Mouse (Mus musculus) heart, embryonic 10.5 days (tissue): ENCODE measurements around the gene Pear1. TPM values are rescaled to one million over a fixed set of nuclear protein-coding genes. Genes with fewer than 3 reads are reported as not detected.

Experiments used
- DNase-seq: peaks from one replicate; pipeline ENCODE4 v3.0.0-alpha.2; 2017; ENCODE audit warnings: low spot score
- H3K27ac ChIP-seq: fragments of 300-500 bp; sonication (generic); 2 replicates; pipeline ENCODE4 v1.5.1; 2016; ENCODE audit warnings: mild to moderate bottlenecking
- H3K27me3 ChIP-seq: fragments of 300-500 bp; sonication (generic); 2 replicates; pipeline ENCODE4 v1.6.1; 2016; ENCODE audit warnings: mild to moderate bottlenecking; ENCODE audit not compliant: poor library complexity, insufficient read depth, severe bottlenecking
- H3K36me3 ChIP-seq: fragments of 300-500 bp; sonication (generic); 2 replicates; pipeline ENCODE4 v1.6.1; 2016; ENCODE audit warnings: mild to moderate bottlenecking, moderate library complexity
- H3K4me1 ChIP-seq: fragments of 300-500 bp; sonication (generic); 2 replicates; pipeline ENCODE4 v1.6.1; 2016; ENCODE audit warnings: mild to moderate bottlenecking
- H3K4me3 ChIP-seq: fragments of 300-500 bp; sonication (generic); 2 replicates; pipeline ENCODE4 v1.5.1; 2016; ENCODE audit warnings: mild to moderate bottlenecking, moderate library complexity
- H3K9me3 ChIP-seq: fragments of 300-500 bp; sonication (generic); 2 replicates; pipeline ENCODE4 v1.6.1; 2016; ENCODE audit warnings: mild to moderate bottlenecking, moderate library complexity
- WGBS: fragments of 180-500 bp; shearing (Covaris S2); methylation state at CpG from one replicate; pipeline ENCODE4 v1.1.7; 2016; 5-methylcytosine and 5-hydroxymethylcytosine counted together
- polyA plus RNA-seq: library from polyadenylated mRNA; unstranded; fragments of >200 nt; fragmentation: Nextera tagmentation; extraction: Ambion mirVana; gene quantifications from 2 replicates; pipeline ENCODE4 v1.2.1, GENCODE M21; 2016

The Pear1 gene
- polyA plus RNA-seq, 1 experiment from 2014 or later, result 14.3 TPM

DNA sequence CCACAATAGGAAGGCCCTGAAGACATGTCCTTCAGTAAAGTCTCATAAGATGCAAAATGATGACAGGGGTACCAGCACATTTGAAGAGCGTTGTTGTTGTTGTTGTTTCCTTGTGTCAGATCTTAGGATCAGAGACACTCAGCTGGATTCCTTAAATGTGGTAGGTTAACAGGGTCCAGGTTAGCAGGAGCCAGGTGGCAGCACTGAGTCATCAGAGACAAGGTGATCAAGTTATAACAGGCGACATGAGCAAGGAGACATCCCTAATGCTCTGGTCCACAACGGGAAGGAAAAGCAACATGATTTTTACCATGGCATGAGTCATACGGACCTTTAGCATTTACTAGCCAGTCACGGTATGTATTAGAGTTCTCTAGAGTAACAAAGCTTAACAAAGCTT is 9.4 kb upstream of the Pear1 start:
- 64% methylated on average over 5 of the region's 5 CpGs for WGBS
- H3K27me3 ChIP-seq, result no peaks in the 10 kb centered on the region
- H3K36me3 ChIP-seq, result no peaks in the 10 kb centered on the region

DNA sequence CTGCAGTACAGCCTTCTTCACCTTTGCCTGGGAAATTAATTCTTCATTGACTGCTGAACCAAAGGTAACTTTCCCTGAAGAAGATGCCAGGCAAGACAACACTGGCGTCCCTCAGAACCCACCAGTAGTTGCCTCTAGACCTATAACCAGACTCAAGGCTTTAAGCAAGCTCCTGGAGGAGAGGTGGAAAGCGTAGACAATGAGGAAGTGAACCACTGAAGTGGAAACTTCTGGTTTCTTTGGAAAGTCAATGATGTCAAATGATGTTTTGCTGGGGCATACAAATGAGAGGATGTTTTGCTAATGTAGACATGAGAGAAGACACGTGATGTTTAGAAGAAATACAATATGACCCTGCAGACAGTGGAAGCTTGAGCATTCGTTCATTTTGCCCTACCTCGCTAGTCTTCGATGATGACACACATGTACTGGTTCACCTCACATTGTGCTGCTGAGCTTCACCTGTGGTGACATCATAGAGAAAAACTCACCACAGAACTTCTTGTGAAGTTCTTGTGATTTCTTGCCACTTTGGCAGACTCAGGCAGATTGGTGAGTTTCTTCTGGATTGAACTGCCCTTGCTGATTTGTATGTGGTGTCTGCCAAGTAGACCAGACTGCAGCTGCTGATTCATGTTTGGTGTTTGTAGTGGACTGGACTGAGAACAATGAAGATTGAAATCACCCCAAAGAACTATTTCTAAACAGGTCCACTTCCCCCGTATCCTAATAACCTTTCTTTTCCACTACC is 8.2 kb upstream of the Pear1 start:
- WGBS, result 79% methylated on average over 7 of the region's 7 CpGs
- Histone ChIP-seq H3K9me3 (no peaks in the 10 kb centered on the region), H3K27ac (no peak overlapping the region), H3K4me3 (no peak overlapping the region), H3K36me3 (no peaks in the 10 kb centered on the region), H3K4me1 (no peaks in the 10 kb centered on the region), H3K27me3 (no peaks in the 10 kb centered on the region)
- DNase-seq, result no peak

More for the DNA sequence above, 9.4 kb upstream of the Pear1 start:
- Histone ChIP-seq H3K27ac (no peak overlapping the region), H3K4me1 (no peaks in the 10 kb centered on the region), H3K9me3 (no peaks in the 10 kb centered on the region), H3K4me3 (no peak overlapping the region)
- no peak for DNase-seq

DNA sequence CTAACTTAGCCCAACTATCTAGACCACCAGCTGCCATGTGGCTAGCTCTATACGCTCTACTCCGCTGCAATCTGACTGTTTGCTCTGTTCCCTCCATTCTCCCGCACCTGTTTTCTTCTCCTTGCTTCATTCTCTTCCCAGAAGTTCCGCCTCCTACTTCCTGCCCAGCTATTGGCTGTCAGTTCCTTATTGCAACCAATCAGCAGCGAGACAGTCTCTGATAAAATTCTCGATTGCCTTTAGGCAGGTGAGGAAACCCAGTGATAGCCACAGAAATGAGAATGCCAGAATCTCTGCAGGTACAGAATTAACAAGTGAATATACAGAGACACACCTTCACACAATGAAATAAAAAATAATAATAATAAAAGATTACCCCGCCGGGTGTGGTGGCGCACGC is 4.9 kb upstream of the Pear1 start:
- 43% methylated on average over 10 of the region's 10 CpGs for WGBS
- Histone ChIP-seq H3K27me3 (peaks cover 3% of the 10 kb centered on the region; the same call in 1 of the 2 replicates), H3K36me3 (no peaks in the 10 kb centered on the region), H3K4me3 (no peak overlapping the region), H3K9me3 (no peaks in the 10 kb centered on the region), H3K4me1 (no peaks in the 10 kb centered on the region), H3K27ac (no peak overlapping the region)
- DNase-seq, result no peak

DNA sequence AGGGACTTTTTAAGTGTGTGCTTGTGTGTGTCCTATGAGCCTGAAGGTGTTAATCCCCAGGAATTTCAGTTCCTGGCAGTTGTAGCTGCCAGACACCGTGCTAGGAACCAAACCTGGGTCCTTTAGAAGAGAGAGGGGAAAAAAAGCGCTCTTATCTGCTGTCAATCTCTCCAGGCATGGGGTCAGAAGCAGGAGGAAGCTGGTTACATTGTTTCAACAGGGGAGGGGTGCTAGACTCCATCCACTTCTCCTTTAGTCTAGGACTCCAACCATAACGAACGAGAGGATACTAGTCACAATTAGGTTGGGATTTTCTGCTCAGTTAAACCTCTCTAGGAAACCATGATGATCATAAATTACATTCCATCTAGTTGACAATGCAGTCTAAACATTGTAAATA is 4.3 kb upstream of the Pear1 start:
- WGBS, result 42% methylated on average over 4 of the region's 4 CpGs
- no peak for DNase-seq
- H3K36me3 ChIP-seq, result no peaks in the 10 kb centered on the region
- peaks cover 3% of the 10 kb centered on the region; the same call in 1 of the 2 replicates for H3K27me3 ChIP-seq
- H3K4me3 ChIP-seq, result no peak overlapping the region
- no peaks in the 10 kb centered on the region for H3K4me1 ChIP-seq
- H3K27ac ChIP-seq, result no peak overlapping the region
- H3K9me3 ChIP-seq, result no peaks in the 10 kb centered on the region

DNA sequence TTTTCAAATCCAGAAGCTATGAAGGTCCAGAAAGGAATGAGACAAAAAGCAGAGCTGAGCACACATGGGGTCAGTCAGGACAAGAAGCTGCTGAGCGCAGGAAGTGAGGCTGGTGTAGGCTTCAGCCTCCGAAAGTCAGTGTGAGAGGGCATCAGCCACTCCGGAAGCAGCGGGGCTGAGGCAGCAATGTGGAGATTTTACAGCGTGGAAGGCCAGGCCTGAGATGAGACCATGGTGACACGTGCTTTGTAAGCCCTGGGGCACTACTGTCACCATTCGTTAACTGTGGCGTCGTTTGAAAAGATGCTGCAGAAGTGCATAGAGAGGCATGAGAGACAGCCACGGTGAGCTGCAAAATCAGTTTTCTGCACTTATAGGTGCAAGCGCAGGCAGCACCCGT is 5.9 kb downstream of the Pear1 start:
- no peaks in the 10 kb centered on the region for H3K9me3 ChIP-seq
- peak; percentile 55 for DNase-seq
- peaks cover 10% of the 10 kb centered on the region; the same call in 1 of the 2 replicates for H3K4me1 ChIP-seq
- no peak overlapping the region for H3K27ac ChIP-seq
- 62% methylated on average over 12 of the region's 12 CpGs for WGBS
- H3K4me3 ChIP-seq, result no peak overlapping the region
- H3K36me3 ChIP-seq, result no peaks in the 10 kb centered on the region
- H3K27me3 ChIP-seq, result peaks cover 82% of the 10 kb centered on the region

DNA sequence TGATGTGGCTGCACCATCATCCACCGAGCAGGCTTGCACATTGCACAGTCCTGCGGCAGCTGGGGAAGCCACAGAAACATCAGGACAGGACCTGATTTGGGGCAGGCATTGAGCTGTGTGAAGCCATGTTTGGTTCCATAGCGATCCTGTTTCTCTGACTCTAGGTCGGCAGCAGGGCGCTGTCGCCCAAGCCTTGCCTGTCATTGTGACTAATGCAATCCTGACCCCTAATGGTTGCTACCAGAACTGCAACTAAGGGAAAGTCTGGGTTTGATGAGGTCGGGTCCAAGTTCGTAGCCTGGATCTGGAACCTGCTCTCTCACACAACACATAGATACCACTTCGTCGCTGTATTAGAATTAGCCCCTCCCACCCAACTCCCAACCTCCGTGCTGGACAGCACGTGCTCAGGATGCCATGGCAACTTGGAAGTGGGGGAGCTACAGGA is 7.4 kb downstream of the Pear1 start:
- no peaks in the 10 kb centered on the region for H3K9me3 ChIP-seq
- no peaks in the 10 kb centered on the region for H3K36me3 ChIP-seq
- peak; percentile 83 for DNase-seq
- 5% methylated on average over 12 of the region's 12 CpGs for WGBS
- H3K27ac ChIP-seq, result no peak overlapping the region
- peaks cover 10% of the 10 kb centered on the region; the same call in 1 of the 2 replicates for H3K4me1 ChIP-seq
- H3K27me3 ChIP-seq, result peaks cover 96% of the 10 kb centered on the region
- H3K4me3 ChIP-seq, result peak overlapping the region; percentile 28; the same call in 1 of the 2 replicates

DNA sequence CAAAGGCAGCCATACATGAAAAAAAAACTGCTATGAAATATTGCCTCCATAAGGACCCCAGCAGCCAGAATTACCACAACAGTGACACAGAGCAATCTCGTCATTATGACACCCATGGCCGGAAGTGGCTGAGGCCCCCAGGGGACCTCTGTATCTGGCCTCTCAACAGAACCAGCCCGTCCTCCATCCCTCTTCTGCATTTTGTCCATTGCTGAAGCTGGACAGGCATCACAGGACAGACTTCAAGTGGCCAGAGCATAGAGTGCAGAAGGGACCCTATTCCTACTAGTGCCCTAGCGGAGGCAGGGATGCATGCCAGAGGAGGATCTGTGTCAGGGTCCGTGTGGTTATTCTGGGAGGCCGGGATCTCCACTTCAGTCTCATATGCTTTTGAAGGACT is 7.9 kb downstream of the Pear1 start:
- Histone ChIP-seq H3K27ac (no peak overlapping the region), H3K4me1 (peaks cover 10% of the 10 kb centered on the region; the same call in 1 of the 2 replicates), H3K4me3 (peak overlapping the region; percentile 28; the same call in 1 of the 2 replicates), H3K9me3 (no peaks in the 10 kb centered on the region), H3K36me3 (no peaks in the 10 kb centered on the region), H3K27me3 (peaks cover 96% of the 10 kb centered on the region)
- no peak for DNase-seq
- 41% methylated on average over 6 of the region's 6 CpGs for WGBS

DNA sequence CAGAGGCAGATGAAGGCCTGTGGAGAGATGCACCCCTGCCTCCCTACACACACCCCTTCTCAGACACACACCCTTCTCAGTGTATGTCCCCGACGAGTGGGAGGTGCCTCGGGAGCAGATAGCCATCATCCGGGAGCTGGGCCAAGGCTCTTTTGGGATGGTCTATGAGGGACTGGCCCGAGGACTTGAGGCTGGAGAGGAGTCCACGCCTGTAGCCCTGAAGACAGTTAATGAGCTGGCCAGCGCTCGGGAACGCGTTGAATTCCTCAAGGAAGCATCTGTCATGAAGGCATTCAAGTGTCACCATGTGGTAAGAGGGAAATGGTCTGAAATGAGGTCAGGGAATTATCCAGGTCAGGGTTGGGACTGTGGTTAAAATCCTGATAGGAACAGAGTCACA is 11.2 kb downstream of the Pear1 start:
- no peaks in the 10 kb centered on the region for H3K36me3 ChIP-seq
- peaks cover 100% of the 10 kb centered on the region for H3K27me3 ChIP-seq
- H3K9me3 ChIP-seq, result no peaks in the 10 kb centered on the region
- H3K4me3 ChIP-seq, result no peak overlapping the region
- 43% methylated on average over 10 of the region's 10 CpGs for WGBS
- no peak overlapping the region for H3K27ac ChIP-seq
- no peak for DNase-seq
- peaks cover 20% of the 10 kb centered on the region for H3K4me1 ChIP-seq

DNA sequence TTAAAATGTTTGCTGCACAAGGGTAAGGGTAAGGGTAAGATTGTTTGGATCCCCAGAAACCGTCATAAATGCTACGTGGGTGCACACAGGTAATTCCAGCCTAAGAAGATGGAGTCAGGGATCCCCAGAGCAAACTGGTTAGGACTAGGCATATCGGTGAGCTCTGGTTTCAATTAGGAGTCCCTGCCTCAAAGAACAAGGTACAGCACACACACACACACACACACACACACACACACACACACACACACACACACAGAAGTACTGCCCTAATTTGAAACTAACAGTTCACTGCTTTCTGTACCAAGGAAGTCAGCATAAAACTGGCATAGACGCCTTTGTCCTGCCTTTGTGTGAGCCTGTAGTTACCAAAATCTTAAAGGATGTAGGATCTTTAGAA is 11.7 kb downstream of the Pear1 start:
- no peak overlapping the region for H3K27ac ChIP-seq
- peaks cover 100% of the 10 kb centered on the region for H3K27me3 ChIP-seq
- H3K9me3 ChIP-seq, result no peaks in the 10 kb centered on the region
- no peaks in the 10 kb centered on the region for H3K36me3 ChIP-seq
- no peak overlapping the region for H3K4me3 ChIP-seq
- DNase-seq, result no peak
- H3K4me1 ChIP-seq, result peaks cover 20% of the 10 kb centered on the region
- 72% methylated on average over 4 of the region's 4 CpGs for WGBS

DNA sequence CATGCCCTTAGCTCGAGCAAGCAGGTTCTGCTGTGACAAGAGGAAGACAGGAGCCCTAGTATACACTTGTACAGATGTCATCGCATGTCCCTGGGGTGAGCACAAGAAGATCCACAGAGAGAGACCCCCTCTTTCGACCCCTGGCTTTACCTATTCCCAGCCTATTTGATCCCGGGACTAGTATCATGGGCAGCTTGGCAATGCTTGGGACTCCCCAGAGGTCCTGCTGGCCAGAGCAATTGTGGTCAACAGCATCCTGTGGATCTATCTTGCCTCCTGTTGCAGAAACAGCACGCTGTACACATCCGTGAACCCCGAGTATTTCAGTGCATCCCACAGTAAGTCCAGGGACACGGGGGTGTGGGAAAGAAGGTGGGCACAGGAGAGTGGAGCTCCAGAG is 12.8 kb downstream of the Pear1 start:
- peaks cover 17% of the 10 kb centered on the region for H3K4me1 ChIP-seq
- H3K27me3 ChIP-seq, result peaks cover 100% of the 10 kb centered on the region
- no peak for DNase-seq
- H3K36me3 ChIP-seq, result no peaks in the 10 kb centered on the region
- no peak overlapping the region for H3K4me3 ChIP-seq
- no peaks in the 10 kb centered on the region for H3K9me3 ChIP-seq
- H3K27ac ChIP-seq, result no peak overlapping the region
- 79% methylated on average over 8 of the region's 8 CpGs for WGBS

DNA sequence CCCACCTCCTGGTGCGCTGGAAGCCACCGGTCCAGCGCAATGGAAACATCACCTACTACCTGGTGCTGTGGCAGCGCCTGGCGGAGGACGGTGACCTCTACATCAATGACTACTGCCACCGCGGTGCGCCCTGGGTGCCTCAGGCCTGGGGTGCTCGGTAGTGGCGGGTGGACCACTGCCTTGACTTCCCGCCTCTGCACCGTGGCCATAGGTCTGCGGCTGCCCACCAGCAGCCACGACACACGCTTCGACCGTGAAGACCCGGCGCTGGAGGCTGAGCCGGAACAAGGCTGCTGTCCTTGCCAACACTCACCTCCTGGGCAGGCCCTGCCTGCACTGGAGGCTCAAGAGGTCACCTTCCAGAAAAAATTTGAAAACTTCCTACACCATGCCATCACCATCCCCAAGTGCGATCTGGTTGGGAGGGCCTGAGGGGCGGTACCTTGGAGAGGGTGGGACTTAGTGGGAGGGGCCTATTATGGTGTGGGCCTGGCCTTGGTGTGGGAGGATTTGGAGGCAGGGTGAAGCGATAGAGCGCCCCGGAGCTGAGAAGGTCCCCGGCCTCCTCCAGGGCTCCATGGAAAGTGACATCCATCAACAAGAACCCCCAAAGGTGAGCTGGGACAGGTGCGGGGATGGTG is 14.7 kb downstream of the Pear1 start:
- Histone ChIP-seq H3K36me3 (no peaks in the 10 kb centered on the region), H3K27me3 (peaks cover 100% of the 10 kb centered on the region), H3K9me3 (no peaks in the 10 kb centered on the region), H3K4me1 (peaks cover 10% of the 10 kb centered on the region), H3K4me3 (peak overlapping the region; percentile 37), H3K27ac (no peak overlapping the region)
- DNase-seq, result no peak
- 4% methylated on average over 28 of the region's 28 CpGs for WGBS

DNA sequence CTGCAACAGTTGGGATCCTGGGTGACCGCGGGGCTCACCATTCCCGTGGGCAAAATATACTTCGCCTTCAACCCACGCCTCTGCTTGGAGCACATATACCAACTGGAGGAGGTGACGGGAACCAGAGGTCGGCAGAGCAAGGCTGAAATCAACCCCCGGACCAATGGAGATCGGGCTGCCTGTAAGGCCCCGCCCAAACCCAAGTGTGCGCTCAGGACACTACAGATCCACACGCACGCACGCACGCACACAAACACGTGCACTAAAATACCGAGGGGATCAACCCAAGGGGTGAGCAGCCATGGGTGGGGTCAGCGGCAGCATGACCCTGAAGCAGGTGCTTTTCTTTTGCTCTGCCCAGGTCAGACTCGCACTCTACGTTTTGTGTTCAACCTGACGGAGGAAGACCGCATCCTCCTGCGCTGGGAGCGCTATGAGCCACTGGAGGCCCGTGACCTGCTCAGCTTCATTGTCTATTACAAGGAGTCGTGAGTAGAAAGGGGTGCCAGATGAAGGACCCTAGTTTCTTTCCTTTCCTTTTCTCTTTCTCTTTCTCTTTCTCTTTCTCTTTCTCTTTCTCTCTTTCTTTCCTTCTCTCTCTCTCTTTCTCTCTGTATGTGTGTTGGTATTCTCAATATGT is 19.9 kb downstream of the Pear1 start:
- no peak for DNase-seq
- H3K4me3 ChIP-seq, result peak overlapping the region; percentile 47
- H3K36me3 ChIP-seq, result no peaks in the 10 kb centered on the region
- peaks cover 100% of the 10 kb centered on the region for H3K27me3 ChIP-seq
- H3K9me3 ChIP-seq, result no peaks in the 10 kb centered on the region
- WGBS, result 3% methylated on average over 26 of the region's 26 CpGs
- H3K4me1 ChIP-seq, result peaks cover 9% of the 10 kb centered on the region; the same call in 1 of the 2 replicates
- no peak overlapping the region for H3K27ac ChIP-seq

DNA sequence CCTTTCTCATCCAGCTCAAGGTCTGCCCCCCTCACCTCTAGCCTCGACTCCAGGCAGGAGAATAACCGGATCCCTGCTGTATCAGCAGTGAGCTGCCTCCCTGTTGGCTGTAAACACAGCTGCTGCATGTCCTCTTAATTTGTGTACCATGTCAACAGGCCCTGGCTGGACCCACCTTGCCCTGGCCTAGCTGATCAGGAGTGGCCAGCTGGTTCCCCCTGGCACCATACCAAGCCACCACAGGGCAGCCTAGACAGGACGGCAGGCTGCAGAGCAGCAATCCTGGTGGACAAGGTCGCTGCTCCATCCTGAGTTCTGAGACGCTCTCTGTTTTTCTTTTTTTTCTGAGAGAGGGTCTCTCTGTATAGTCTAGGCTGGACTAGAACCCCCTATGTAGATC is 22.4 kb downstream of the Pear1 start:
- Histone ChIP-seq H3K4me3 (no peak overlapping the region), H3K4me1 (peaks cover 16% of the 10 kb centered on the region), H3K27ac (no peak overlapping the region), H3K27me3 (peaks cover 100% of the 10 kb centered on the region), H3K36me3 (no peaks in the 10 kb centered on the region), H3K9me3 (no peaks in the 10 kb centered on the region)
- 54% methylated on average over 5 of the region's 5 CpGs for WGBS
- no peak for DNase-seq
